Mouse (Mus musculus) bone marrow macrophage, adult 2 months (primary cell): ENCODE results near the gene Zfand2a.

Experiments
- CTCF ChIP-seq: IDR thresholded peaks from 2 replicates; pipeline ENCODE4 v1.5.1; 2012; ENCODE audit warnings: low read depth, mild to moderate bottlenecking, low read length, moderate library complexity
- POLR2A ChIP-seq: IDR thresholded peaks from 2 replicates; pipeline ENCODE4 v1.6.1; 2012; ENCODE audit warnings: mild to moderate bottlenecking, low read depth, low read length, borderline replicate concordance

DNA sequence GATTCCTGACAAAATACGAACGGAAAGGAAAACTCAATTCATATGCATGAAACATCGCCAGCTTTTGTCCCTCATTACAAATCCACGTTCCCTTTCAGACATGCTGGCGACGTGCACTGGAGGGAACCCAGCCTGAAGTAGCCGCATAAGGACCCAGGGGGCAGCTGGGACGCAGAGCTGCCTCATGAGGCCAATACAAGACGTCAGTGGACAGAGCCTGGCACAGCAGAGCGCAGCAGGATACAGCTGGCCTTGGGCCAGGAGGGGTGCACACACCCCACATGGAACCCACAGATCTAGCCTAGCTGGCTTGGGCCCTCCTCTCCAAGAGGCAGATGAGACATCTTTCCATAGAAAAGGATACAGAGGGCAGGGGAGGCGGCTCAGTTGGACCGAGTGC is 45.9 kb downstream of the Zfand2a start:
- TF ChIP-seq POLR2A (no peak), CTCF (no peak)
